Mouse (Mus musculus): ENCODE data around the gene Ccdc9. TPM values are rescaled to one million over a fixed set of nuclear protein-coding genes. Genes with fewer than 3 reads are reported as not detected.
"Not testable (repeated sequence)": the region's sequence is repeated elsewhere in the genome, so short reads cannot be mapped to it uniquely, and the experiment has no call there.

The Ccdc9 gene
- polyA plus RNA-seq, 1 experiment from 2014 or later: 12.6 TPM

DNA sequence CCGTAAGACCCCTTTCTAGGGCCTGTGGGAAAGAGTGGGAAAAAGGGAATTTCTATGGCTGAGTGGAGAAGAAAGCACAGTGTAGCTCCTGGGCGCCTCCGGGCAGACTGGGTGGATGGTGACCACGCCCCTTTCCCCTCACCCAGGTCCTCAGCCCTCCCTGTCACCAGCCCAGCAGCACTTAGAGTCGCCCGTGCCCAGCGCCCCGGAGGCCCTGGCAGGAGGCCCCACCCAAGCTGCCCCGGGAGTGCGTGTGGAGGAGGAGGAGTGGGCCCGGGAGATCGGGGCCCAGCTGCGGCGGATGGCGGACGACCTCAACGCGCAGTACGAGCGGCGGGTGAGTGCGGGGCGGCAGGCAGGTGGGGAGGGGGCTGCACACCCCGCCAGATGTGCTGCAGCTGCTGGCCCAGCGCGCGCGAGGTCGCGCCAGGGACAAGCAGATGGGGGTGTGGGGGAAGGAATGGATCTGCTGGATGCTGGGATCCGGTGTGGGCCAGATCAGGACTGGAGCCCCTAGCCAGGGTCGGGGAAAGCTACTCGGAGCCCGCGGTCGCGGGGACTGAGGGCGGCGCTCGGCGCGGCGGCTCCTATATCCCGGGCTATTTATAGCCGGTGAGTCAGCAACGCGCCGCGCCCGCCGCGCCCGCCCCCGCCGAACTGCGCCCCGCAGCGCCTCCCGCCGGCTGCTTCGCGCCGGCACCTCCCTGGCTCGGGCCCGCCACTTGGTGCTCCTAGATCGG, 27.1 kb upstream of the Ccdc9 start:
- under 1% methylated on average over 64 of the region's 66 CpGs for WGBS (ENCODE audit: insufficient replicate concordance)
- Histone ChIP-seq H3K9me3 (replicated peaks) (no peaks in the 10 kb centered on the region), H3K27ac (peak overlapping the region; percentile 99), H3K27me3 (peaks cover 18% of the 10 kb centered on the region), H3K4me3 (replicated peaks) (peak overlapping the region; percentile 91), H3K36me3 (peaks cover 17% of the 10 kb centered on the region), H3K4me2 (peak overlapping the region; percentile 100), H3K9ac (peak overlapping the region; percentile 99), H3K4me1 (replicated peaks) (peaks cover 71% of the 10 kb centered on the region)
- DNase-seq: peak; percentile 75
- ATAC-seq (ENCODE audit: low read depth): peak; percentile 67

DNA sequence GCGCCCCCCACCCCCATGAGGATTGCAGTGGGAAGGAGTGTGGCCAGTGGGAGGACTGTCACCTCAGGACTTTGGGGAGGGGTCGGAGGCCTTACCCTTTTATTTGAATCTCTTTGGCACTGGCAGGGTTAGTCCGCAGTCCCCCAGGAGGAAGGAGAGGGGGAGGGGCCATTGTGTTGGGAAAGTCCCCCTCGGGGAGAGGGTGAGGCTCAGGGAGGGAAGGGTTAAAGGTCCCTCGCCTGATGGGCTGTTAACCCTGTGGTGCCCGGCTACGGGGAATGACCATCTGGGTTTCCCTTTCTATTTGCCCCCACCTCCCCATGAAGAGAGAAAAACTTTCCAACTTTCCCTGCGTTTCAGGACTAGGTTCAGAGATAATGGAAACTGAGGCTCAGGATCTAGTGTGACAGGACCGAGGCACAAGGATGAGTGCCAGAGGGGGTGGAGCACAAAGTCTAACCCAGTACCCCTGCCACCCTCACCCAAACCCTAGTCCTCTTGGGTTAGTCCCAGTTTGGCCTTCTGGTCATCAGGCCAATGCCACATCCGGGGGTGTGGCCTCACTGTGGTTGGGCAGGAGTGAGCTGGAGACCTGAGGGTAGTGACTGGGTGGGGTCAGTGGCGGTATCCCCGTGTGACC, 26.2 kb upstream of the Ccdc9 start:
- peak; percentile 19 for ATAC-seq (ENCODE audit: low read depth)
- peaks cover 18% of the 10 kb centered on the region for H3K27me3 ChIP-seq
- H3K9me3 ChIP-seq (replicated peaks): no peaks in the 10 kb centered on the region
- peaks cover 77% of the 10 kb centered on the region for H3K4me1 ChIP-seq (replicated peaks)
- peaks cover 16% of the 10 kb centered on the region for H3K36me3 ChIP-seq
- peak overlapping the region; percentile 100 for H3K4me2 ChIP-seq
- H3K9ac ChIP-seq: peak overlapping the region; percentile 99
- DNase-seq: peak; percentile 66
- 1% methylated on average over 12 of the region's 12 CpGs for whole genome bisulfite sequencing (ENCODE audit: insufficient replicate concordance)
- peak overlapping the region; percentile 91 for H3K4me3 ChIP-seq (replicated peaks)
- peak overlapping the region; percentile 99 for H3K27ac ChIP-seq

DNA sequence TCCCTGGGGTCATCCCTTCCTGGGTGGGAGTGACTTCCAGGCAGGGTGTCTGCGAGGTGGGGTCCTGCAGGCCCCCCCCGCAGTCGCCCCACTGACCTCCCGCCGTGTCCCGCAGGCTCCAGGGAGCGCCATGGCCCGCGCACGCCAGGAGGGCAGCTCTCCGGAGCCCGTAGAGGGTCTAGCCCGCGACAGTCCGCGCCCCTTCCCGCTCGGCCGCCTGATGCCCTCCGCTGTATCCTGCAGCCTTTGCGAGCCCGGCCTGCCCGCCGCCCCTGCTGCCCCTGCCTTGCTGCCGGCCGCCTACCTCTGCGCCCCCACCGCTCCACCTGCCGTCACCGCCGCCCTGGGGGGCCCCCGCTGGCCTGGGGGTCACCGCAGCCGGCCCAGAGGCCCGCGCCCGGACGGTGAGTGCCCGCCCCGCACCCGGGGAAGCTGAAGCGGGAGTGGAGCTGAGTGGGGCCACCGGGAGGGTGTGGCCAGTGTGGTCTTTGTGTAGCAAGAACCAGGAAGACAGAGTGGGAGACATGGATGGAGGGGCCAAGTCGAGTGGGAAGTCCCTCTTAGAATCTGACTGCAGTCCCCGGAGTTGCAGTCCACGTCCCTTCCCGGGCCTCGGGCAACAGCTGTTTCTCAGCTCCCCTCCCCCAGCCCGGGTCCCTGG, 25.5 kb upstream of the Ccdc9 start:
- ATAC-seq (ENCODE audit: low read depth) (no peak), DNase-seq (peak; percentile 28)
- Histone ChIP-seq H3K36me3 (peaks cover 9% of the 10 kb centered on the region), H3K4me1 (replicated peaks) (peaks cover 79% of the 10 kb centered on the region), H3K4me3 (replicated peaks) (peak overlapping the region; percentile 91), H3K9me3 (replicated peaks) (no peaks in the 10 kb centered on the region), H3K4me2 (peak overlapping the region; percentile 100), H3K27ac (peak overlapping the region; percentile 99), H3K9ac (peak overlapping the region; percentile 99), H3K27me3 (peaks cover 18% of the 10 kb centered on the region)
- WGBS (ENCODE audit: insufficient replicate concordance): under 1% methylated on average over 49 of the region's 49 CpGs

DNA sequence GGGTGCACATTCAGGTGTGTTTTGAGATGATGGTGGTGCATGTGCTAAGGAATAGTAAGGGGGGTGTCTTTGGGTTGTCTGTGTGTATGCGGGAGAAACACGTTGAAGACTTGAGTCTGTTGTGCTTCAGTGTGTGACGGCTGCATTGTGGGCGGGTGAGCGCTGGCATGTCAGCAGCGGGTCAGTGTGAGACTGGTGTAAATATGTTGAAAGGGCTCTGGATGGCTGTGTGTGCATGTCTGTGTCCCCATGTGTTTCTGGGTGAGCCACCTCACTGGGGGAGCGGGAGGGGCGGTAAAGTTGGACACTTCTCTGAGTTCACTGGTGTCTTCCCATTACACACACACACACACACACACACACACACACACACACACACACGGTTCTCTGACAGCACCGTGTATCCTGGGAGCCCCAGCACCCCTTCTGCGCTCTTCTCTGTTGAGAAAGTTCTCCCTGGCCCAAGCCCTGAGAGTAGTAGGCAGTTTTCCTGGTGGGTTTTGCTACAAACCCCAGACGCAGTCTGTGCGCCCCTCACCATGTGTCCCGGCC, 24.9 kb upstream of the Ccdc9 start:
- Histone ChIP-seq H3K27me3 (peaks cover 18% of the 10 kb centered on the region), H3K9ac (peak overlapping the region; percentile 99), H3K9me3 (replicated peaks) (no peaks in the 10 kb centered on the region), H3K27ac (peak overlapping the region; percentile 99), H3K4me1 (replicated peaks) (peaks cover 85% of the 10 kb centered on the region), H3K4me3 (replicated peaks) (peak overlapping the region; percentile 91), H3K36me3 (peaks cover 3% of the 10 kb centered on the region), H3K4me2 (peak overlapping the region; percentile 100)
- no peak for ATAC-seq (ENCODE audit: low read depth)
- 1% methylated on average over 14 of the region's 14 CpGs for WGBS (ENCODE audit: insufficient replicate concordance)
- DNase-seq: no peak

DNA sequence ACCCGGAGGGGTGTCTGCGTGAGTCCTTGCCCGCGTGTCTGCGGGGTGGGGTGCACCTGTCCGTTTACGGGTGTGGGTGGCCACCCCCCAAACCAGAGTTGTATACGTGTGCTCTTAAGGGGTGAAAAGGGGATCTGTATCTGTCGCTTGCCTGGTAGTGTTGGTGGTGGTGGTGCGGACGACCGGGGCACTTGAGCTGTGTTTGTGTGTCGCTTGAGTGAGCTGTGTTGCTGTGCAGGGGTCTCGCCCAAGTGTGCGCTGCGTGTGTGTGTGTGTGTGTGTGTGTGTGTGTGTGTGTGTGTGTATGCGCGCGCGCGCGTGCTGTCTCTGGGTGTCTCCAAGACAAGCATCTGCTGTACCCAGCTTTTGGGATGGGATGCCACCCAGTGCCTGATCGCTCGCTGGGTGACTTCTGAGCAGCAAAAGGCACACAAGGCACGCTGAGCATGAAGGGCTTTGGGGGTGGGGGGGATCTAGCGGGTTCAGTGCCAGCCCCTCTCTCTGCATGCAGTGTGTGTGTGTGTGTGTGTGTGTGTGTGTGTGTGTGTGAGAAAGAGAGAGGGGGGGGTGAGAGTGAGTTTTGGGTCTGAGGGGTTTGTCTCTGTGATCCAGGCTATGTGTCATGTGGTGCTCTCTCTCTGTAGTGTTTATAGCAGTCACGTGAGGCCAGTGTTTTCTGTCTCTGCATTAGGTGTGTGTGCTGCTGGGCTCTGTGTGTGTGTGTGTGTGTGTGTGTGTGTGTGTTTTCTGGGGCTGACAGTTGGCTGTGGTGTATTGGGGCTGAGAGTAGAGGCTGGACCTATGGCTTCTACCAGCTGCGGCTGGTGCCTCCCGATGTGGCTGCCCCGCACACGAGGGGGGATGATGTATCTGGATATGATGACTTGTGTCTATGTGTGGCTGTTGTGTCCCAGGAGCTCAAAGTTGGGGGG, 24.2 kb upstream of the Ccdc9 start:
- Histone ChIP-seq H3K27ac (peak overlapping the region; percentile 99), H3K36me3 (no peaks in the 10 kb centered on the region), H3K9me3 (replicated peaks) (no peaks in the 10 kb centered on the region), H3K4me1 (replicated peaks) (peaks cover 91% of the 10 kb centered on the region), H3K9ac (peak overlapping the region; percentile 99), H3K27me3 (peaks cover 18% of the 10 kb centered on the region), H3K4me3 (replicated peaks) (peak overlapping the region; percentile 91), H3K4me2 (peak overlapping the region; percentile 100)
- DNase-seq (no peak), ATAC-seq (ENCODE audit: low read depth) (0 out of 2 replicates have a peak, but pooled peaks have one; percentile 1)
- under 1% methylated on average over 30 of the region's 31 CpGs for WGBS (ENCODE audit: insufficient replicate concordance)

DNA sequence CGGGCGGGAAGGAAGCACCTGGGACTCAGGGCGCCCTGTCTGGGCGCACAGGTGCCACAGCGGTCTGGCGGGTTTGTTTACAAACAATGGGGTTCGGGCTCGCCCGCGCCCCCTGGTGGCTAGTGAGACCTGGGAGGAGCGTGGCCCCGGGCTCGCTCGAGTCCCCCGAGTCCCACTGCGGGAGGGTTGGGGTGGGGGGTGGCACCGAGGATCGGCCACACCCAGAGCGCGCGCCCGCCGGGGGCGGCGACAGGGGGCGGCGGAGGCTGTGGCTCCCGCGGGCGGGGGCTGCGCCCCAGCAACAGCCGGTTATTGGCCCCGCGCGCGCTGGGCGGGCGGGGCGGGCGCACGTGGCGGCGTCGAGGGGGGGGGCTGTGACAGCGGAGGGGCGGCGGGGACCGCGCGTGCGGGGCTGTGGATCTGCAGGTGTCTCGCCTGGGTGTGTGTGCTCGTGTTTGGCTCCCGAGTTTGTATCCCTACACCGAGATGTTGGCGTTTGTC, 23.5 kb upstream of the Ccdc9 start:
- no peaks in the 10 kb centered on the region for H3K36me3 ChIP-seq
- H3K27me3 ChIP-seq: peaks cover 18% of the 10 kb centered on the region
- H3K9ac ChIP-seq: peak overlapping the region; percentile 99
- H3K4me2 ChIP-seq: peak overlapping the region; percentile 100
- peaks cover 86% of the 10 kb centered on the region for H3K4me1 ChIP-seq (replicated peaks)
- 1% methylated on average over 53 of the region's 56 CpGs for WGBS (ENCODE audit: insufficient replicate concordance)
- ATAC-seq (ENCODE audit: low read depth) (peak; percentile 39), DNase-seq (peak; percentile 82)
- peak overlapping the region; percentile 99 for H3K27ac ChIP-seq
- no peaks in the 10 kb centered on the region for H3K9me3 ChIP-seq (replicated peaks)
- H3K4me3 ChIP-seq (replicated peaks): peak overlapping the region; percentile 91

DNA sequence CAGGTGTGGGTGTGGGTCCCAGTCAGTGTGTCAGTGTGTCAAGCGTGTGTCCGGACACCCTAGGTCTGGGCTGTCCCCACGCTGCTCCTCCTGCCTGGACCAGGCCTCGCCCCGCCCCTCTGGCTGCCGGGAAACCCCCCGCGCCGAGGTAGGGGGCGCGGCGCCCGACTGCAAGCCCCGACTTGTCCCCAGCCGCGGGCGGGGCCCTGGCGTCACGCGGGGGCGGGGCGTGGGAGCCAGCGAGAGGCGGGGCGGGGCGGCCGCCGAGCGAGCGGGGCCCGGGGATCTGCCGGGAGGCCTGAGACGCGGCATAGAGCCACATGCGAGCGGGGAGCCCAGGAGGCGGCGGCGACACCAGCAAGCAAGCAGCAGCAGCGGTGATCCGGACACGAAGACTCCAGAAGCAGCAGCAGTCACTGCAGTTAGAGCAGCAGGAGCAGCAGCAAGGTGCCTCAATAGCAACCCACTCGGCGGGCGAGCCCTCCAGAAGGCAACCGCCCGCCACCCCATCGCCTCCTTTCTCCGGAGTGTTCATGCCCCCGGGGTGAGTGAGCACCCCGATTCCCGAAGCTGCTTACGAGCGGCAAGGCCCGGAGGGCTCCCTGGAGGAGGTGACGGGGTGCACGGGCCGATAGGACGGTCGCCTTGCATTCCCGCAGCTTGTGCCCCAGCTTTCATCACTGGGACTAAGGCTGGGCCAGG, 22.9 kb upstream of the Ccdc9 start:
- WGBS (ENCODE audit: insufficient replicate concordance): under 1% methylated on average over 61 of the region's 61 CpGs

DNA sequence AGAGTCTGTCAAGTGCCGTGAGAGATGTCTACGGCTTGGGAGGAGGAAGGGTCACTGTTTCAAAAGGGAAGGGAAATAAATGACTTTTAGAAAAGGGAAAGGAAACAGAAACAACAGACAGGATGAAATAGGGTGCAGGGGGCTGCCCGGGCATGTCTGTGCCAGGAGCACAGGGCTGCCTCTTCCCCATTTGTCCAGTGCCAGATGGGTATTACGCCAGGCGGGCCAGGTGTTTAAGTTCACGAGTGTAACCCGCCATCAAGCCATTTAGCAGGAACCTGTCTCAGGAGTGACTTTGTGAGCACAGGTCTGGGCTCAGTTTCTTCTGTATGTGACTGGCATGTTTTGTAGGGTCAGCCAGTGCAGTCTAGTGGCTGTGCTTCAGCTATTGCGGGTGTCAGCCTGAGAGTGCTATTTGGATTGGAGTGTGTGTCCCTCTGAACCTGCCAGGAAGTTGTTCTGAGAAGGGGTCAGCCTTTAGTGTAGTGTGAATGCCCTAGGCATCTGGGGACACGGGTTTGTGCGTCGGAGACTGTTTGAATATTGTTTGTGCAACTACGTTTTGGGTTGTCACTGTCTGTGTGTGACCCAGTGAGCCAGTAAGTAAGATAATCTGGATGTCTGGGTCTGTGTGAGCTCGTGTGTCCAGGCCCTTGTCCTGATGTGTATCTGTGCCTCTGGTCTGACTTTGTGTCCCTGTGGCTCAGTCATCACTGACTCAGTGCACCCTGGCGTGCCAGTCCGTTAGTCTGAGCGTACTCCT, 22.1 kb upstream of the Ccdc9 start:
- ATAC-seq (ENCODE audit: low read depth): no peak
- DNase-seq: no peak
- peak overlapping the region; percentile 99 for H3K9ac ChIP-seq
- H3K36me3 ChIP-seq: no peaks in the 10 kb centered on the region
- peak overlapping the region; percentile 91 for H3K4me3 ChIP-seq (replicated peaks)
- H3K9me3 ChIP-seq (replicated peaks): no peaks in the 10 kb centered on the region
- peak overlapping the region; percentile 100 for H3K4me2 ChIP-seq
- H3K4me1 ChIP-seq (replicated peaks): peaks cover 74% of the 10 kb centered on the region
- 36% methylated on average over 16 of the region's 16 CpGs for WGBS (ENCODE audit: insufficient replicate concordance)
- H3K27ac ChIP-seq: peak overlapping the region; percentile 99
- H3K27me3 ChIP-seq: peaks cover 18% of the 10 kb centered on the region

More for the DNA sequence above, 22.9 kb upstream of the Ccdc9 start:
- Histone ChIP-seq H3K36me3 (no peaks in the 10 kb centered on the region), H3K4me2 (peak overlapping the region; percentile 100), H3K4me3 (replicated peaks) (peak overlapping the region; percentile 91), H3K27me3 (peaks cover 18% of the 10 kb centered on the region), H3K27ac (peak overlapping the region; percentile 99), H3K9ac (peak overlapping the region; percentile 99), H3K4me1 (replicated peaks) (peaks cover 80% of the 10 kb centered on the region), H3K9me3 (replicated peaks) (no peaks in the 10 kb centered on the region)
- ATAC-seq (ENCODE audit: low read depth) (peak; percentile 49), DNase-seq (peak; percentile 81)

DNA sequence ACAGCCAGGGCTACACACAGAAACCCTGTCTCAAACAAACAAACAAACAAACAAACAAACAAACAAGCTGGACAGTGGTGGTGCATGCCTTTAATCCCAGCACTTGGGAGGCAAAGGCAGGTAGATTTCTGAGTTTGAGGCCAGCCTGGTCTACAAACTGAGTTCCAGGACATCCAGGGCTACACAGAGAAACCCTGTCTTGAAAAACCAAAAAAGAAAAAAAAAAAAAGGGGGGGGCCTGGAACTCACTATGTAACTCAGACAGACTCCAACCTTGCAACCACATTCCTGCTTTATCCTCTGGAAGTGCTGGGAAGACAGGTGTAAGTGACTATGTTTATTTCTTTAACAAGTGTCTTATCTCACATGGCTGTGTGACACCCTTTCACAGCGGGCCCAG, 21.5 kb upstream of the Ccdc9 start, which contains the start of gene Bbc3:
Gene Bbc3, plus strand, starts transcription at position 301 of the 400 bp plus-strand sequence.
- ATAC-seq (ENCODE audit: low read depth): not testable (repeated sequence)

More for the DNA sequence above, 21.5 kb upstream of the Ccdc9 start, which contains the start of gene Bbc3:
- Histone ChIP-seq H3K4me3 (replicated peaks) (peak within 1 kb of the TSS; percentile 91), H3K27ac (peak within 1 kb of the TSS; percentile 99), H3K9ac (peak within 1 kb of the TSS; percentile 99), H3K27me3 (peaks cover 18% of the 10 kb centered on the region), H3K4me2 (peak within 1 kb of the TSS; percentile 100), H3K4me1 (replicated peaks) (peaks cover 68% of the 10 kb centered on the region)
- 17% methylated on average over 1 of the region's 1 CpGs for WGBS (ENCODE audit: insufficient replicate concordance)
- H3K9me3 ChIP-seq (replicated peaks); DNase-seq; H3K36me3 ChIP-seq: not testable (repeated sequence)

Data from liver, embryonic 13.5 days (tissue).